Mouse (Mus musculus): ENCODE measurements around the gene Dnmt1.

DNA sequence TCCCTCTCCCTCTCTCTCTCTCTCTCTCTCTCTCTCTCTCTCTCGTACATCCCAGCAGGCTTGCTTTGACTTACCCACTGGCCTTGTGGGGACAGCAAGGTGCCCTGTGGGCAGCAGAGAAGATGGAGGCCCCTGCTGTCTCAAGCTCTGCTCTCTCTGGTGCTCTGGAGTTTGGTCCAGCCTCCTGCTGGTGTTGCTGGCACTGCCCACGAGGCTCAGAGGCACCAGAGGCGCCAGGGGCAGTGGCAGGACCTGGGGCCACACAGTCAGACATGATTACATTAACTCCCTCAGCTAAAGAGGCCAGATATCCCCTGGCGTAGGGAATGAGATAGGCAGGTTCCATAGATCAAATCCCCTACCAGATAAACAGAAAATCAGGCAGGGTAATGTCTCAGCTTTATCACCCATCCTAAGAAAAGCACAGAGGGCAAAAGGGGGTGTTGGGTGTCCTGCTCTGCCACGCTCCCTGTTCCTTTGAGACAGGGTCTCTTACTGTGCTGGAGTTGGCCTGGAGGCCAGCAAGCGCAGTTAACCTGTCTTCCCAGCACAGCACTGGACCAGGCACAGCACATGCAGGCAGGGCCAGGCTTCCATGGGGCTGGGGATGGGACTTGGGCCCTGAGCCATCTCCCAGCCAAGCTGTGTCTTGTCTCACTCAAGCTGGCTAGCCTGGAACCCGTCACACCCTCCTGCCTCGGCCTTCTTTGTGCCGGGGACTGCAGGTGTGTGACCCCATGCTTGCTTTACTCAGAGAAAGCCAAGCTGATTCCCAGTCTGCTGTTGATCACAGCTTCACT is 83.2 kb downstream of the Dnmt1 start:
- TF ChIP-seq HCFC1 (IDR thresholded peaks at IDR 0.05; ENCODE audit: low read depth, low read length): no peak
- no peak for TF ChIP-seq CHD2 (IDR thresholded peaks at IDR 0.05; ENCODE audit: low read length)
- TF ChIP-seq CTCF (IDR thresholded peaks at IDR 0.05 in 2 of 3, conservative IDR thresholded peaks at IDR 0.05 in 1 of 3; ENCODE audit: control insufficient read depth in 1 of 3, insufficient read depth in 1 of 3, low read depth in 2 of 3, low read length in 3 of 3, poor library complexity in 1 of 3, severe bottlenecking in 1 of 3): no peak
- no peak for TF ChIP-seq TBP (IDR thresholded peaks at IDR 0.05; ENCODE audit: low read depth, low read length)
